Mouse (Mus musculus) yolk sac, embryonic 10.5 days (tissue): ENCODE data around the gene Mbd4.
"Not testable (repeated sequence)": the region's sequence is repeated elsewhere in the genome, so short reads cannot be mapped to it uniquely, and the experiment has no call there.

Source experiments
- DNase-seq: peaks from one replicate; pipeline ENCODE4 v3.0.0-alpha.2; 2017; ENCODE audit warnings: low spot score

Gene Mbd4

DNA sequence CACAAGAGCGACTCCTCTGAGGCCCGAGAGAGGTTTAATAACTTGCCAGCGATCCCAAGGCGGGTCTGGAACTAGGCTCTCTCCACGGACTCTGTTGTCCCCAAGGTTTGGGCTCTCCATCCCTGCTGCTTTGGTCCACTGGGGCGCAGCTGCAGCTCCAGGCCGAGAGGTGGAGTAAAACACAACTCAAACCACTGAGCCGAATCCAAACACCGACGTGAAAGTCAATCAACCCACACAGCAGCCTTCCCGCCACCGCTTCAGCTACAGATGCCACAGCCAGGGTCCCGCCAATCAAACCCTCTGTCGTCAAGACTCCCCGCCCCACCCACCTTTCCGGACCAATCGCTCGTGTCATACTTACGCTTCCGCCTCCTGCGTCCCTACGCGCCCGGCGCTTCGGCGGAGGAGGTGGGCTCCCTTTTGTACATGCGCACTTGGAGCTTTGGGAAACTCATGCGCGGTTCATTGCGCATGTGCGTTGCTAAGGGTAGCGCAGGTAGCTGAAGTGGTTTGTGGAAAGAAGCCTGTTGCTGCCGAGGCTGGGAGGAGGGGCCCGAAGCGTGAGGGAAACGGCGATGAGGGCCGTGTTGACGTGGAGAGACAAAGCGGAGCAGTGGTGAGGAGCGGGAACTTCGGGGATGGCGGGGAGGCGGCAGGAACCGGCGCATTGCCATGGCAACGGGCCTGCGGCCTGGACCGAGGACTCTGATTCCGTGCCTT is at the start of gene Mbd4, which contains the start of gene Ift122:
Gene Mbd4, minus strand, starts transcription at position 281 of the 723 bp plus-strand sequence.
Gene Ift122, plus strand, starts transcription at position 380 of the 723 bp plus-strand sequence.
- peak; percentile 100 for DNase-seq

DNA sequence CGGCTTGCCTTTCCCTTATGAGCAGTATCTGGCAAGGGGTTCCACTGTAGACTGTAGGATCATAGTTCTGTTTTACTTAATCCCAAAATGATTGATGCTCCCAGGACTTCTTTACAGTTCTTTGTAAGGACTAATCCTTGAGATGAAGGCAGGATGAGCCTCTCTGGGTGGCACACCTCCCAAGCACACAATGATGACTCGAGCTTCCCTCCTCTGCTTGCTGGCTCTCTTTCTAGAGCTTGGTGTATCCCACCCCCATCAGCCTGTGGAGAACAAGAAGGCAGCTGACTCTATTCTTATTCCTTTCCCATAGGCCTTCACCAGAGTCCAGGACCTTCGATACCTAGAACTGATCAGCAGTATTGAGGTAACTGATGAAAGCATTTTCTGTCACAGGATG is 49.4 kb upstream of the Mbd4 start:
- DNase-seq: no peak

GRCm38 (mm10) chr6:115901489-115901931 is 48.3 kb upstream of the Mbd4 start:
- no peak for DNase-seq

GRCm38 (mm10) chr6:115901062-115901461 is 47.9 kb upstream of the Mbd4 start:
- DNase-seq: no peak

DNA sequence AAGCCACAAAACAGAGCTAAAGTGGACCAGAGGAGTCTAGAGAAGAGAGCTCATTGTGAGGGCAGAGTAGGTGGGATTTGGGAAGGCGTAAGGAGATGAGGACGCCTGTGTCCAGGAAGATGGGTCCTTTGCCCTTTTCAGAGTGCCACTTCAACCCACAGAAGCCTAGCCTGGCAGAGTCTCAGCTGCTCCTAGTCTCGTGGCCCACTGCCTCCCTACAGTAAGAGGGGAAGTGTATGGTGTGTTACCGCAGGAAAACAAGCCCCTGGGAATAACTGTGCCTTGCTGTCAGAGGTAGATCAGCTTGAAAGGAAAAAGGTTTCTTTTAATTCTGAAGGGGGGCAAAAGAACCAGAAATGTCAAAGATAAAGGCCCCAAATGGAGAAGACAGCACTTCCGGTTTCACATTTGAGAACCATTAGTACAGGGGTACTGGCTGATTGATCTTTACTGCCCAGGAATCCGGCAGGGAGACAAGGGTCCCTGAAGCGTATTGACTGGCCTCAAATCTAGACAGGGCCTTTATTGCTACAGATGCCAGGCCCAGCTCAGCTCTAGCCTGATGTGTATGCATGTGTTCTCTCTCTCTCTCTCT is 44.9 kb upstream of the Mbd4 start:
- DNase-seq: no peak

GRCm38 (mm10) chr6:115897117-115897516 is 43.9 kb upstream of the Mbd4 start:
- no peak for DNase-seq

GRCm38 (mm10) chr6:115896346-115896745 is 43.2 kb upstream of the Mbd4 start:
- no peak for DNase-seq

DNA sequence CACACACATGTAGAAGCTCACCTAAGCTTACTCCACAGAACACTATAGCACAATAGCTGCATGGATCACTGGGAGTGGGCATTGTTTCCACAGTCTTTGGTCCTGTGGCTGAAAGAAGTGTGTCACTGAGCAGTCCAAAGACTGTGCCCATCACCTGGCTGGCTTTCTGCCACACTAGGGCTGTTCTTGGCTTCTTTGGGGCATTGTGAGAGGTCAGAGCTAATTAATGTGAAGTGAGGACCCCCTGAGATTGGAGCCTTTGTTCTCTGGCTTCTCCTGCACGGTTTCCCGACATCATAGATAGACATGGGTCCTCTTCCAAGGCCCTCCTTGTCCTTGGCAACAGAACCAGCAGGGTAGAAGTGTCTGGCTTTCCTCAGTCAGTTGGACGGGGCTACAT is 39.2 kb upstream of the Mbd4 start:
- DNase-seq: no peak

- DNase-seq: no peak
These were observed 38.4 kb upstream of the Mbd4 start for GRCm38 (mm10) chr6:115891497-115892061.

- DNase-seq: no peak
These were observed 37.9 kb upstream of the Mbd4 start for GRCm38 (mm10) chr6:115891061-115891460.

GRCm38 (mm10) chr6:115890601-115891000 is 37.4 kb upstream of the Mbd4 start:
- DNase-seq: no peak

- DNase-seq: no peak
These were observed 35.1 kb upstream of the Mbd4 start for GRCm38 (mm10) chr6:115888296-115888695.

DNA sequence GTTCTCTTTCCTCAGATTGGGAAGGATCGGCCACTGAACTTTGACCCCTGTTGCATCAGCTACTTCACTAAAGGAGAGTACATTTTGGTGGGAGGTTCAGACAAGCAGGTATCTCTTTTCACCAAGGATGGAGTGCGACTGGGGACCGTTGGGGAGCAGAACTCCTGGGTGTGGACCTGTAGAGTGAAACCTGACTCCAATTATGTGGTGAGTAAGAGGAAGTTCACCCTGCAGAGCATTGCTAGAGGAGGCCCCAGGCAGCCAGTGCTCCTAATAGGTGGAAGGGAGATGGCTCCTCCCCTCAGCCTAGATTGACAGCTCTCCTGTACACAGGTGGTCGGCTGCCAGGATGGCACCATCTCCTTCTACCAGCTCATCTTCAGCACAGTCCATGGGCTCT is 33.7 kb upstream of the Mbd4 start:
- peak; percentile 37 for DNase-seq

DNA sequence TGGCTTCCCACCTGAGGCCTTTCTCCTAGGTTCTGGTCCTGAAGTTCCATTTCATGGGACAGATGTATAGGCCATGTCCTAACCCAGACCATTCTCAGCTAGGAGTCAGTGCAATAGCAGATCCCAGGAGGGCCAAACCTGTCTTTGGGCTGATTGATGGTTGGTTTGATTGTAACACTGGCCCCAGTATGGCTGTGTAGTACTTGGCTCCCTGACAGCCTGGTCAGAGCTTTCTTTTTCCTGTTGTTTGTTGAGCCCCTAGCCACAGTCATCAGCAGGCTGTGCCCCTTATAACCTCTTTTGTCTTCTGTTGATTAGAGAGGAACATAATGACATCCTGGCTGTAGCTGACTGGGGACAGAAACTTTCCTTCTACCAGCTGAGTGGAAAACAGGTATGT is 30.8 kb upstream of the Mbd4 start:
- DNase-seq: no peak

- no peak for DNase-seq
These were observed 27.6 kb upstream of the Mbd4 start for GRCm38 (mm10) chr6:115880751-115881150.

DNA sequence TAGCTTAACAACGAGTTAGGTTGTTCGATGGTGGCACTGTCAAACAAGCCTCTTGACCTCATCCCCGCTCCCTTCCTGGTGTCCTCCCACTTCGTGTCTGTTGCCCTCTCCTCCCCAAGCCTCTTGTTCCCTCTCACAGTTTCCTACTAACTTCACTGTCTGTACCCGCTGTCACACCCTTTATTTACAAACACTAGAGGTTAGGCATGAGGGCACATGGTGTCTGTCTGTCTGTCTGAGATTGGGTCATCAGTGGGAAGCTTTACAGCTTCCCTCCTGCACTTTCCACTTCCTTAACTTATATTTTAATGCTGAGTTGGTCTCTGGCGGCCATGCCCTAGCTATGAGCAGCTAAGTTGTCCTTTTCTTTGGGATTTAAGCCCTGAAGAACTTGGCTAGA is 26.6 kb upstream of the Mbd4 start:
- DNase-seq: no peak

- DNase-seq: no peak
These were observed 25.5 kb upstream of the Mbd4 start for GRCm38 (mm10) chr6:115878694-115879093.

GRCm38 (mm10) chr6:115877239-115877638 is 24.1 kb upstream of the Mbd4 start:
- no peak for DNase-seq

DNA sequence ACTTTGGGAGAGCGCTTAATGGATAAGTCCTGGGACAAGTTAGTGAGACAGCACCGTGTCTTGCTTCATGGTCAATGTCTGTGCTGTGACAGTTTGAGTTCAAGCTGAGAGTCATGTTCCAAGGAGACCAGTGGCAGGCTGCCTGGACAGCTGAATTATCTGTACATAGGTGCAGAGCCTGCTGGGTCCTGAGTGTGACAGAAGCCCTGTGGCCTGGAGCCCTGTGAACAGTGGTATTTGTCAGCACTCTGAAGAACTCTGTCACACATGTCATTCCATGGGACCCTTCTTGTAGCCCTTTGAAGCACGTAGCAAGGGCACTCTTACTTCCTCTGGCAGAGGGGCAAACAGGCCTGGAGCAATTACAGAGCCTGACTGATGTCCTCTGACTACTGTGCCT is 18.1 kb upstream of the Mbd4 start:
- DNase-seq: not testable (repeated sequence)

- not testable (repeated sequence) for DNase-seq
These were observed 14.0 kb upstream of the Mbd4 start for GRCm38 (mm10) chr6:115867157-115867556.

DNA sequence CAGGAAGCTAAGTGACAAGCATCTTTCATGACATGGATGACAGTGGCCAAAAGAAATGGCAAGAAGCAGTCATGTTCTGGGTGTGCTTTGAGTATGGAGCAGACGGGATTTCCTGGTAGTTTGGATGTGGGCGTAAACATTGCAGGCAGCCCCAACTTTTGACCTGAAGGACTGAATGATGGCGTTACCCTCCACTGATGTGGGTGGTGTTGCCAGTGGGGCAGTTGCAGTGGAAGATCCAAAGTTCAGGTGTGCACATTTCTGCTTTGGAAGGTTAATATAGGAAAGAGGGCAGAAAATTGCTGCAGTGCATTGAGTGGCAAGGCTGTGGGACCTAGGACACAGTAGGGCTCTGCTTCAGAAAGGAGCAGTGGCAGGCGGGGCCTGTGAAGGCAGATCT is 12.1 kb upstream of the Mbd4 start:
- no peak for DNase-seq

DNA sequence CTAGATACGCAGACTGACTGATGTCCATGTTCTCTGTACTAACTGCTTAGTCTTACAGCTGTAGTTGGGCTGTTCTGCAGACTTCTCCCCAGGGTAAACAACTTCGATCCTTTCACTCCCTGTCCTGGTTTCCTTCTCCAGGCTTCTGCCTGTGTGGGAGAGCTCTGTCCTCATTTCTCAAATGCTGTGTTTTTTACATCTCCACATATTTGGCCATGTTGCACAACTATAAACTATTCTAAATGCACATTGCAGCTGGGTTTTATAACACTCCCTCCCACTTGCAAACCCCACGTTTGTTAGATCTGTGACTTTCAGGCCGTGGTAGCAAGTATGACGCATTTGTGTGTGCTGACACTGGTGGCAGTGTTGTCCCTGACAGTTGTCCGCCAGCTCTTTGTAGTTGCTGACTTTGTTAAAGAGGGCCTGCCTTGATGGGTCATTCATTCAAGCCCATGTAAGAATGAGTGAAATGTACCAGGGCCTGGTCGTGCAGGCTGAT is 10.2 kb upstream of the Mbd4 start:
- no peak for DNase-seq

DNA sequence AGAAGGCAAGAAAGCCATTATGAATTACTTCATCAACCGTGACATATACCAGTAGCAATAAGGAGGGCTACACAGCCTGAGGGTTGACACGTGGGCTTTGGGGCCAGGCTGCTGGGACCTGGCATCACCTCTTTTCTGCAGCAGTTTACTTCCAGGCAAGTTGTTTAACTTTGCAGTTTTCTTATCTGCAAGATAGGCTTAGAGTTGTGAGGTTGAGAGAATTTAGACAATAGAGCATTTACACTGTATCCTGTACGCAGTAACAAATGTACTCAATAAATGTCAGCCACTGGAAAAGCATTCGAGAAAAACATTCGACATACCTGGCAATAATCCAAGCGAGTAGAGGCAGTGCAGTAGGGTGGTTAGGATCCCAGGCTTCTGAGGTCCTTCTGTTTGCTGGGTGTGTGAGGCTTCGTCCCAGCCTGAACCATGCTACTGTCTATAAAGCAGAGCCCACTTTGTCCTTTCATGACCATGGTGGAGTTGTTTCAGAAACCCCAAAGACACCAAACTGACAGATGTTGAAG is 6.9 kb upstream of the Mbd4 start:
- no peak for DNase-seq
